Mouse (Mus musculus) gastrocnemius, adult 18-20 months (tissue): ENCODE measurements around the gene Prss41. TPM values are rescaled to one million over a fixed set of nuclear protein-coding genes. Genes with fewer than 3 reads are reported as not detected.
"Not testable (repeated sequence)": the region's sequence is repeated elsewhere in the genome, so short reads cannot be mapped to it uniquely, and the experiment has no call there.

ENCODE experiments used
- DNase-seq: peaks from one replicate; pipeline ENCODE4 v3.0.0; 2021; ENCODE audit warnings: low spot score
- long read RNA-seq, 2 experiments: library from polyadenylated mRNA; stranded (forward); transcript quantifications; one replicate each; pipeline ENCODE4 v2.0.0; 2021
- total RNA-seq, 2 experiments: library from RNA; stranded (reverse); gene quantifications; 2 replicates each; pipeline ENCODE4 v1.2.3; 2021

The Prss41 gene
- not detected for total RNA-seq
- long read RNA-seq, experiment 1, partial matches to known transcripts, result 0 of 1 reads
- long read RNA-seq, experiment 1, other reads (novel, unspliced or antisense), result 0 of 1 reads
- long read RNA-seq, experiment 2, partial matches to known transcripts, result 0 of 1 reads
- long read RNA-seq, experiment 2, other reads (novel, unspliced or antisense), result 1 of 1 reads

GRCm38 (mm10) chr17:23843812-23844273 is at the start of gene Prss41, which contains the start of gene Prss32:
TSS of gene Prss41 (minus strand) at chr17:23844172.
TSS of gene Prss32 (plus strand) at chr17:23843855.
- DNase-seq, result peak; percentile 63

GRCm38 (mm10) chr17:23880576-23880975 is 36.6 kb upstream of the Prss41 start, which contains the start of the genes Dcpp1 and Dcpp2:
TSS of gene Dcpp1 (plus strand) at chr17:23880876.
TSS of gene Dcpp2 (plus strand) at chr17:23880880.
- DNase-seq, result not testable (repeated sequence)

GRCm38 (mm10) chr17:23877166-23877565 is 33.2 kb upstream of the Prss41 start:
- no peak for DNase-seq

GRCm38 (mm10) chr17:23876741-23877140 is 32.8 kb upstream of the Prss41 start:
- no peak for DNase-seq

DNA sequence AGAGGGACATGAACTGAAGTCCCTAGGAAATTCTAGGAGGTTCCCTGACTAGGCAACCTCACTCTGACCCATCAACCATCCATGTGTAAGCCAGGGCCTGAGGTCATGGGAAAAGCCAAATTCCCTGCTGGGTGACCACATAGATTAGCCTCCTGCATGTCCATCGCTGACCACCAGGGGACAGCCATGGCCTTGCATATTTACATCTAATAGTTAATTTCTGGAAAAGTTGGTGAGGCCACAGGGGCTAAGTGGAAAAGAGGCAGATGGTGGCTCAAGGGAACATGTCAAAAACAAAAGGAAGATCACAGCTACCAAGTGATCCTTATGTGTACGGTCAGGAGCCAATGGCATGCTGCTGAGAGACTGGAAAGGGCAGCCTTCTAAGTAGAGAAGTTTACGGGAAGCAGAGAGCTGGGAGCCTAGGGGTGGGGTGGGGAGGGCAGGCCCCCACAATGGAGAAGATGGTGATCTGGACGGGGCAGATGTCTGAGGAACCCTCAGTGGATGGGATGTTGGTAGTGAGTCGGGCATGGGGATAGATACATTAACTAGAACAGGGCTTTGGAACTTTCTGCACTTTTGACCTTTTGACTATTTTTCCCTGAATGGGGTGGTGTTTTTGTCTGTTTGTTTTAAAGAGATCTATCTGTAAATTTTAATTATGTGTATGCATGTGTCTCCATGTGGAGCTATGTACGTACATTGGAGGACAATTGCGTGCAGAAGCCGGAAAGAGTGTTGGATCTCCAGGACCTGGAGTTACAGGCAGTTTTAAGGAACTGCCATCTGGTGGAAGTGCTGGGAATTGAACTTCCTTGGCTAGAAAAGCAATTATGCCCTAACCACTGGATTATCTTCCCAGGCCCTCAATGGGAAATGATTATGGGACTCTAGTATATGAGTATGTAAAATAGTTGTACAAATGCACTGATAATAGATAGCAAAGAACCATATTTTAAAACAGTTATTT is 30.2 kb upstream of the Prss41 start:
- peak; percentile 43 for DNase-seq

DNA sequence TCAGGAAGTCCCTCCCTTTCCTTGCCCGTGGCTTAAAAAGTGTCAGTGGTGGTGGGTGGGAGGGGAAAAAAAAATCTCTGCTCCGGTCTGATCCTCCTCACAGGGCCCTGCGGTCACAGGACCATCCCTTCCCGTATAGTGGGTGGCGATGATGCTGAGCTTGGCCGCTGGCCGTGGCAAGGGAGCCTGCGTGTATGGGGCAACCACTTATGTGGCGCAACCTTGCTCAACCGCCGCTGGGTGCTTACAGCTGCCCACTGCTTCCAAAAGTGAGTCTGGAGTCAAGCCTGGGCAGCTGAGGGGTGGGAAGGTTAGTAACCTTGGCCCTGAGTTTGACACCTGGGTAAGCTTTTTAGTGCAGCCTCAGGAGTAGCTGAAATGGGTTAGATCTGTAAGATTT is 24.5 kb upstream of the Prss41 start:
- no peak for DNase-seq

DNA sequence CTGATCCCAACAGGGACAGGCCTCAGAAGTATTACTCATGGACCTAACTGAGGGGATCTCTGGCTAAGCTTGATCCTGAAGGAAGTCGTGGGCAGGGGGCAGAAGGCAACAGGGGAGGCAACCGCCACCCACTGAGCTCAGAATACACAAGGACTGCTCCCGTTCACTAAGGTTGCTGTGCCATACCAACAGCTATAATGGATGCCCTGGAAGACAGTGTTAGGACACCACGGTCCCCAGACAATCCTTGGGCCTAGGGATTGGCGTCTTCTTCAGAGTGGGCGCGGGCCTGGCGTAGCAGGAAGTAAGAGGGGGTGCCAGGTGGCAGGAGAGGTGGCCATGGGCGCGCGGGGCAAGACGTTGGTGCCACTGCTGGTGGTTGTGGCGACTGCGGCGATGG is 23.8 kb upstream of the Prss41 start, which contains the start of gene Prss21:
Prss21 (plus strand) TSS at position 301 of the 400 bp plus-strand sequence.
- DNase-seq, result no peak

GRCm38 (mm10) chr17:23862926-23863325 is 19.0 kb upstream of the Prss41 start:
- no peak for DNase-seq

DNA sequence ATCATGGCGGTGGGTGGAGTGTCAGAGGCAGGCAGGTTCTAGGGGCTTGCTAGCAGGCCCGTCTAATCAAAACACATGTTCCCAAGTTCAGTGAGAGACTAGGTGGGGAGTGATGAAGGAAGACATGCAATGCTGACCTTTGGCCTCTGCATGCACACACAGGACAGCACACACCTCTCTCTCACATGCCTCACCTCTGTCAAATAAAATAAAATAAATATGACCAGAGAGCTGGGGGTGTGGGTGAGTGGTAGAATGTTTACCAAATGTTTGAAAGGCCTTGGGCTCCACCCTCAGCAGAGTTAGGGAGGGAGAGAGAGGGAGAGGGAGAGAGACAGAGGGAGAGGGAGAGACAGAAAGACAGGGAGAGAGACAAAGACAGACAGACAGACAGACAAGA is 13.9 kb upstream of the Prss41 start:
- no peak for DNase-seq

GRCm38 (mm10) chr17:23857193-23857592 is 13.2 kb upstream of the Prss41 start:
- DNase-seq, result no peak

DNA sequence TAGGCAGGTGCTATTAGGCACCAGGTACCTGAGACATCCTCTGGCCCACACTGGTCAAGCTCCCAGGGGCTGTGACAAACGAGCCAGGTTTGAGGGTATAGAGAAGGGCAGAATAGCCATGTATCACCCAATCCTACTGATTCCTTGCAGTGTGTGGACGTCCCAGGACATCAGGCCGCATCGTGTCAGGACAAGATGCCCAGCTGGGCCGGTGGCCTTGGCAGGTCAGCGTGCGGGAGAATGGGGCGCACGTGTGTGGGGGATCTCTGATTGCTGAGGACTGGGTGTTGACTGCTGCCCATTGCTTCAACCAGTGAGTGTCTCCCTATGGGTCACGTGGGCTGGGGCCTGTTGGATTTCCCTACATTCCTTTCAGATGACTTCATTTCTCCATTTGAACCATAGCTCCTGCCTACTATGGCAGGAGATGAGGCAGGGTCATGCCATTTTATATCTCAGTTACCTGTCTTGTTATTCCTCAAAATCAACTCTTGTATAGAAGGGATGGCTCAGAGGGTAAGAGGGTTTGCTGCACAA is 10.3 kb upstream of the Prss41 start:
- no peak for DNase-seq

- DNase-seq, result peak; percentile 11
These were observed 9.3 kb upstream of the Prss41 start for GRCm38 (mm10) chr17:23853292-23853691.

- peak; percentile 62 for DNase-seq
These were observed 7.1 kb upstream of the Prss41 start for GRCm38 (mm10) chr17:23850853-23851749.

GRCm38 (mm10) chr17:23850028-23850427 is 6.1 kb upstream of the Prss41 start:
- no peak for DNase-seq

DNA sequence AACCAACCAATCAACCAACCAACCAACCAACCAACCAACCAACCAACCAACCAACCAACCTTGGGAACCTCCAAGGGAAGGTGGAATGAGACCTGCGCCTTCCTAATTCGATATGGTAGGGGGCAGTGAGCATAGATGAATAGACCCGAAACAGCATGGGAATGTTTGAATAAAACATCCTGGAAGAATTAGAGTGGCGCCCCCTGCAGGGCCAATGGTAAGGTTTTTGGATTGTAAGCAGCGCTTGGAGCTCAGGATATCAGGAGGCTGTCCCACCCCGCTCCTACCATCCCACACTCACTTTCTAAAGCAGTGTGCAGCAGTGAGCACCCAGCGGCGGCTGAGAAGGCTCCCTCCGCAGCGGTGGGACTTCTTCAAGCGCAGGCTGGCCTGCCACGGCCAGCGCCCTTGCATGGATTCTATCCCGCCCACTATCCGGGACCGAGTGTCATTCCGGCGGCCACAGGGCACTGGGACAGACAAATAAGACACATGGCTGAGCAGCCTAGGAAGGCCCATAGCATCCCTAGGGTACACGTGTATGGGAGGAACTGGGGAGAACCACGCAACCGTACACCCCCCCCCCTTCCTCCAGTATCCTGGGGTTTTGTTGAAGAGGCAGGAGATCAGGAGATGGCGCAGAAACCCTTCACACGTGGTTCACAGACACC is 696 bp downstream of the Prss41 start:
- no peak for DNase-seq

GRCm38 (mm10) chr17:23841145-23841544 is 2.8 kb downstream of the Prss41 start:
- peak; percentile 55 for DNase-seq

- DNase-seq, result no peak
These were observed 7.9 kb downstream of the Prss41 start, which contains the start of gene Prss33 for GRCm38 (mm10) chr17:23836006-23836575. TSS of gene Prss33 (minus strand) at chr17:23836056.

- DNase-seq, result no peak
These were observed 12.8 kb downstream of the Prss41 start for GRCm38 (mm10) chr17:23831201-23831600.

DNA sequence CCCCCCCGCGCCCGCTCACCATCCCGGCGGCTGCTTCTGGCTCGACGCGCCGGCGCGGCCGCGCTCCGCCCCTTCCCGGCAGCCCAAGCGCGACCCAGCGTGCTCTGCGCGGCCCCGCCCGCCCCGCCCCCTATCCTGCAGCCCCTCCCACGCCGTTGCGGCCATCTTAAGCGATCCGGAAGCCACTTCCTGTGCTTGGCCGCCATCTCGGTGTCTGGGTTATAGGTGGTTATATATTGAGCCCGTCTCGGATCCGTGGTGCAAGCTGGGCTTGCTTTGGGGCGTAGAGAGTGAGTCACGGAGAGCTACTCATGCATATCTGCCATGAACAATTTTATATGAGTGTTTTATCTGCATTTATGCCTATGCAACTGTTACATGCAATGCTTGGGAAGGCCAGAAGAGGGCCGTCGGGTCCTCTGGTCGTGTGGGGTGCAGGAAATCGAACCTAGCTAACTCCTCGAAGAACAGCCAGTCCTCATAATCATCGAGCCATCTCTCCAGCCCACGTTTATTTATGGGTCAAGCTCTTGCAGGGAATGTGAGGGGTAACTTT is 14.8 kb downstream of the Prss41 start, which contains the start of gene Elob:
Elob (minus strand) TSS at position 73 of the 556 bp plus-strand sequence.
- peak; percentile 79 for DNase-seq
